Mouse (Mus musculus) liver, embryonic 13.5 days (tissue): Measurements from ENCODE around the gene Psme2. TPM values are rescaled to one million over a fixed set of nuclear protein-coding genes. Genes with fewer than 3 reads are reported as not detected.

Experiments
- ATAC-seq: fragments of 200-750 bp; cut with Nextera tagmentation; 2 replicates; pipeline ENCODE4 v1.8.0; 2017; ENCODE audit warnings: low read depth, mild to moderate bottlenecking, moderate number of reproducible peaks, moderate library complexity
- DNase-seq: peaks from one replicate; pipeline ENCODE4 v3.0.0; 2022
- H3K27ac ChIP-seq: fragments of 300-500 bp; sonication (generic); 2 replicates; pipeline ENCODE4 v1.5.1; 2015; ENCODE audit warnings: moderate library complexity, mild to moderate bottlenecking, inconsistent platforms
- H3K27me3 ChIP-seq: fragments of 300-500 bp; sonication (generic); 2 replicates; pipeline ENCODE4 v1.6.1; 2015; ENCODE audit warnings: mild to moderate bottlenecking, inconsistent platforms
- H3K36me3 ChIP-seq: fragments of 300-500 bp; sonication (generic); 2 replicates; pipeline ENCODE4 v1.6.1; 2015; ENCODE audit warnings: mild to moderate bottlenecking, inconsistent platforms
- H3K4me1 ChIP-seq: fragments of 300-500 bp; sonication (generic); replicated peaks from 2 replicates; pipeline ENCODE4 v1.6.1; 2015; ENCODE audit warnings: inconsistent platforms
- H3K4me2 ChIP-seq: fragments of 300-500 bp; sonication (generic); 2 replicates; pipeline ENCODE4 v1.6.1; 2015; ENCODE audit warnings: inconsistent platforms, mild to moderate bottlenecking, moderate library complexity
- H3K4me3 ChIP-seq: fragments of 300-500 bp; sonication (generic); replicated peaks from 2 replicates; pipeline ENCODE4 v1.5.1; 2015; ENCODE audit warnings: mild to moderate bottlenecking, inconsistent platforms
- H3K9ac ChIP-seq: fragments of 300-500 bp; sonication (generic); 2 replicates; pipeline ENCODE4 v1.6.1; 2015; ENCODE audit warnings: mild to moderate bottlenecking, inconsistent platforms
- H3K9me3 ChIP-seq: fragments of 300-500 bp; sonication (generic); replicated peaks from 2 replicates; pipeline ENCODE4 v1.6.1; 2016; ENCODE audit warnings: inconsistent platforms
- WGBS: fragments of 180-500 bp; shearing (Covaris S2); methylation state at CpG from one replicate; pipeline ENCODE4 v1.1.7; 2015; ENCODE audit not compliant: insufficient replicate concordance; 5-methylcytosine and 5-hydroxymethylcytosine counted together
- polyA plus RNA-seq: library from polyadenylated mRNA; unstranded; fragments of >200 nt; fragmentation: Nextera tagmentation; extraction: Ambion mirVana; gene quantifications from 2 replicates; pipeline ENCODE4 v1.2.1, GENCODE M21; 2015

The Psme2 gene
- polyA plus RNA-seq, 1 experiment from 2014 or later = 202 TPM

DNA sequence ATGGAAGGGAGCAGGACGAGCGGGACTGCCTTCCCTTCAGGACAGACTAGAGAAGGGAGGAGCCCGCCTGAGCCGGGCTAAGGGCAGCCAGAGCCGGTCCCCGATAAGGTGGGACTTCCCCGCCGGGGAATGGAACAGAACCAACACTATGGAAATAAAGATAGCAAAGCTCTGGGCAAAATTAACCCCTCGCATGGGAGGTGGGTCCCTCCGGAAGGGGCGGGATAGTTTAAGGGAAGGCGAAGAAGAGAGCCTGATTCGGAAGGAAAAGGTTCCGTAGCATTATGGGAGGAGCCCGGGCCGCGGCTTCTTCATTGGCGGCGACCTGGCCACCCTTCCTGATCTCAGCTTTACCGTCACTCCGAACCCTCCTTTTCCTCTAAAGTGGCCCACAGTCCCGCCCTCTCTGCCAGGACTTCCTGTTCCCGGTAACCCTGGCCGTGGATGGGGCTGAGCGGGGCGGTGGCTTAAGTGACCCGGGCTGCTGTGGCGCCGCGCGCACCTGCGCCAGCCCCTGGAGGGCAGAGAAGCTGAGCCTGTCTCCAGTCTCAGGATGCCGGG lies 498 bp upstream of the Psme2 start, which contains the start of gene Rnf31:
Gene Rnf31 (plus strand): TSS at position 378 of the 561 bp plus-strand sequence.
- H3K4me2 ChIP-seq = peak within 1 kb of the TSS; percentile 88
- peak within 1 kb of the TSS; percentile 92 for H3K4me3 ChIP-seq
- peak within 1 kb of the TSS; percentile 99 for H3K27ac ChIP-seq
- peaks cover 57% of the 10 kb centered on the region for H3K36me3 ChIP-seq
- ATAC-seq (peak; percentile 90), DNase-seq (peak; percentile 95)
- WGBS = under 1% methylated on average over 33 of the region's 33 CpGs
- no peaks in the 10 kb centered on the region for H3K27me3 ChIP-seq
- peaks cover 59% of the 10 kb centered on the region for H3K4me1 ChIP-seq
- peak within 1 kb of the TSS; percentile 95 for H3K9ac ChIP-seq
- H3K9me3 ChIP-seq = no peaks in the 10 kb centered on the region

DNA sequence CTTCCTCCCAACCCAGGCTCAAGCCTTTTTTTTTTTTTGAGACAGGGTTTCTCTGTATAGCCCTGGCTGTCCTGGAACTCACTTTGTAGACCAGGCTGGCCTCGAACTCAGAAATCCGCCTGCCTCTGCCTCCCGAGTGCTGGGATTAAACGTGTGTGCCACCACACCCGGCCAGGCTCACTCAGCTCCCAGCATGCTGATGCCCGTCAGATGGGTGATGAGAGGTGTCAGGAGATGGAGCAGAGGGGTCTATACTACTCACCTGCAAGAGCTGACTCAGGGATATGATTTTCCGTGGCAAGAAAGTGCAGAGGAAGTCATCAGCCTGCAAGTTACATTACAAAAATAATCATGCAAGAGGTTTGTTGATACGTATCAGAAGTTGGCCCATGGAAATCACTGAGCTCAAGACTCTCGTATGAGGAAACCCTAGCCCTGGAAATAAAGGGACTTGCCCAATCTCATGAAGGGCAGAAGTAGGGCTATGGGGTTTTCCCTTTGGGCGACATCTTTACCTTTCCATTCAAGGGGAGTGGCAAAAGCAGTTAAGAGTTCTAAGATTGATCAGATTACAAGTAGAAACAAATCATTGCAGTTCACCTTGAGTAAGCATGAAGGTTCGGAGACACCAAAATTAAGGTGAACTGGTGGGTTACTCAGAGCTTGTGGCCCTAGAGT lies 1.0 kb downstream of the Psme2 start:
- 64% methylated on average over 11 of the region's 11 CpGs for WGBS
- DNase-seq (no peak), ATAC-seq (no peak)
- Histone ChIP-seq H3K4me1 (peaks cover 72% of the 10 kb centered on the region), H3K9ac (peak overlapping the region; percentile 95), H3K27me3 (no peaks in the 10 kb centered on the region), H3K36me3 (peaks cover 42% of the 10 kb centered on the region), H3K4me3 (peak overlapping the region; percentile 92), H3K9me3 (no peaks in the 10 kb centered on the region), H3K4me2 (peak overlapping the region; percentile 88), H3K27ac (peak overlapping the region; percentile 99)

DNA sequence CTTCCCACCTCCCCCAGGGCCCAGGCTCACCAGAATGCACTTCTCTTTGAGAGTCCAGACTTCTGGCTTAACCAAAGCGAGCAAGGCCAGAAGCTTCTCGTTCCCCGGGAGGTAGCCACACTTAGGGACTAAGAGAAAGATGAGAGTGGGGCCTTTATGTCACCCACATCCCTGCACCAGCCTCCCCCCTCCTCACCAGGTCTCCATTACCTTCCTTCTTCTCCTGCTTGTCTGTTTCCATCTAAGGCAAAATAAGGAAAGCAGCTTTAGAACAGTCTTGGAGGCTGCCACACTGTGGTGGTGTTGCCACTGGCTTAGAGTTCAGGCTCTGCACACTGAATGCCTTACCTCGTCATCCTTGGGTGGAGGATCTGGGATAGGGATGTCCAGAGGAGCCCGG lies 1.6 kb downstream of the Psme2 start:
- Histone ChIP-seq H3K9me3 (no peaks in the 10 kb centered on the region), H3K4me1 (peaks cover 78% of the 10 kb centered on the region), H3K36me3 (peaks cover 36% of the 10 kb centered on the region), H3K4me3 (peak overlapping the region; percentile 92; the same call in 1 of the 2 replicates), H3K27me3 (no peaks in the 10 kb centered on the region), H3K4me2 (peak overlapping the region; percentile 88; the same call in 1 of the 2 replicates), H3K9ac (peak overlapping the region; percentile 6; the same call in 1 of the 2 replicates), H3K27ac (peak overlapping the region; percentile 99)
- ATAC-seq = no peak
- no peak for DNase-seq
- WGBS = 91% methylated on average over 5 of the region's 5 CpGs

- H3K27ac ChIP-seq = peak overlapping the region; percentile 96
- H3K9ac ChIP-seq = peak overlapping the region; percentile 85
- DNase-seq (peak; percentile 64), ATAC-seq (peak; percentile 47)
- H3K27me3 ChIP-seq = no peaks in the 10 kb centered on the region
- H3K36me3 ChIP-seq = peaks cover 40% of the 10 kb centered on the region
- 16% methylated on average over 2 of the region's 2 CpGs for WGBS
- peaks cover 75% of the 10 kb centered on the region for H3K4me1 ChIP-seq
- peak overlapping the region; percentile 81 for H3K4me3 ChIP-seq
- no peaks in the 10 kb centered on the region for H3K9me3 ChIP-seq
- peak overlapping the region; percentile 97 for H3K4me2 ChIP-seq
Observed at GRCm38 (mm10) chr14:55586149-55586548, 4.8 kb downstream of the Psme2 start.

- WGBS = 6% methylated on average over 6 of the region's 6 CpGs
- peak overlapping the region; percentile 85 for H3K9ac ChIP-seq
- H3K27ac ChIP-seq = peak overlapping the region; percentile 96
- H3K36me3 ChIP-seq = peaks cover 46% of the 10 kb centered on the region
- H3K4me3 ChIP-seq = peak overlapping the region; percentile 81
- peak overlapping the region; percentile 97 for H3K4me2 ChIP-seq
- no peaks in the 10 kb centered on the region for H3K9me3 ChIP-seq
- DNase-seq = peak; percentile 59
- no peaks in the 10 kb centered on the region for H3K27me3 ChIP-seq
- peak; percentile 63 for ATAC-seq
- peaks cover 74% of the 10 kb centered on the region for H3K4me1 ChIP-seq
Observed at GRCm38 (mm10) chr14:55585566-55585960, 5.3 kb downstream of the Psme2 start.

- Histone ChIP-seq H3K27me3 (no peaks in the 10 kb centered on the region), H3K27ac (peak within 1 kb of the TSS; percentile 96), H3K9ac (peak within 1 kb of the TSS; percentile 85), H3K4me3 (peak within 1 kb of the TSS; percentile 81), H3K9me3 (no peaks in the 10 kb centered on the region), H3K36me3 (peaks cover 52% of the 10 kb centered on the region), H3K4me1 (peaks cover 72% of the 10 kb centered on the region), H3K4me2 (peak within 1 kb of the TSS; percentile 97)
- DNase-seq (peak; percentile 89), ATAC-seq (peak; percentile 95)
- under 1% methylated on average over 43 of the region's 43 CpGs for WGBS
Observed at GRCm38 (mm10) chr14:55584702-55585565, 6.0 kb downstream of the Psme2 start, which contains the start of gene Emc9. Gene Emc9 (minus strand): TSS chr14:55585302.

DNA sequence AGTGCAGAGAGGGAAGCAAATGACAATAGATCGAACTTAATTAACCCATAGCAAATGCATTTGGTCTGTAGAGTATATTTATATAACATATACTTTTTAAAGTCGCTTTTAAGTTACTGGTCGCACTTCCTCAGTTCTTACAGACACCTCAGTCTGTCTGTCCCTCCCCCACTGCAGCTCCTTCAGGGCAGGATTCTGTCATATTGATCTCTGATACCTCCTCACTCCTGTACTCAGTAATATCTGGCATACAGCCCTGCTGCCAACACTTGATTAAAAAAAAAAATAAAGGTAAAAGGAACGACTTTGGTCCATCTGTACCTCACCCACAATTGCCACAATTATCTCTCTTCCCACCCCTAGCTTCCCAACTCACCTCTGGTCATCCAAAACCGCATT lies 6.6 kb downstream of the Psme2 start:
- peaks cover 55% of the 10 kb centered on the region for H3K36me3 ChIP-seq
- peak overlapping the region; percentile 97 for H3K4me2 ChIP-seq
- no peaks in the 10 kb centered on the region for H3K27me3 ChIP-seq
- H3K9ac ChIP-seq = peak overlapping the region; percentile 85
- DNase-seq = no peak
- peak overlapping the region; percentile 81 for H3K4me3 ChIP-seq
- peak overlapping the region; percentile 96 for H3K27ac ChIP-seq
- no peak for ATAC-seq
- H3K4me1 ChIP-seq = peaks cover 72% of the 10 kb centered on the region
- WGBS = 22% methylated on average over 5 of the region's 5 CpGs
- H3K9me3 ChIP-seq = no peaks in the 10 kb centered on the region

- no peak overlapping the region for H3K4me2 ChIP-seq
- H3K4me1 ChIP-seq = peaks cover 73% of the 10 kb centered on the region
- H3K4me3 ChIP-seq = no peak overlapping the region
- no peaks in the 10 kb centered on the region for H3K9me3 ChIP-seq
- 73% methylated on average over 9 of the region's 9 CpGs for WGBS
- no peaks in the 10 kb centered on the region for H3K27me3 ChIP-seq
- peaks cover 35% of the 10 kb centered on the region for H3K36me3 ChIP-seq
- DNase-seq (no peak), ATAC-seq (no peak)
- no peak overlapping the region for H3K9ac ChIP-seq
- peak overlapping the region; percentile 20; the same call in 1 of the 2 replicates for H3K27ac ChIP-seq
Observed at GRCm38 (mm10) chr14:55581981-55582681, 8.8 kb downstream of the Psme2 start.

- Histone ChIP-seq H3K4me3 (no peak overlapping the region), H3K36me3 (peaks cover 31% of the 10 kb centered on the region), H3K27ac (peak overlapping the region; percentile 16; the same call in 1 of the 2 replicates), H3K27me3 (no peaks in the 10 kb centered on the region), H3K4me1 (peaks cover 65% of the 10 kb centered on the region), H3K4me2 (no peak overlapping the region), H3K9ac (no peak overlapping the region), H3K9me3 (no peaks in the 10 kb centered on the region)
- WGBS = 90% methylated on average over 16 of the region's 16 CpGs
- ATAC-seq (no peak), DNase-seq (no peak)
Observed at GRCm38 (mm10) chr14:55580731-55581130, 10.2 kb downstream of the Psme2 start.

DNA sequence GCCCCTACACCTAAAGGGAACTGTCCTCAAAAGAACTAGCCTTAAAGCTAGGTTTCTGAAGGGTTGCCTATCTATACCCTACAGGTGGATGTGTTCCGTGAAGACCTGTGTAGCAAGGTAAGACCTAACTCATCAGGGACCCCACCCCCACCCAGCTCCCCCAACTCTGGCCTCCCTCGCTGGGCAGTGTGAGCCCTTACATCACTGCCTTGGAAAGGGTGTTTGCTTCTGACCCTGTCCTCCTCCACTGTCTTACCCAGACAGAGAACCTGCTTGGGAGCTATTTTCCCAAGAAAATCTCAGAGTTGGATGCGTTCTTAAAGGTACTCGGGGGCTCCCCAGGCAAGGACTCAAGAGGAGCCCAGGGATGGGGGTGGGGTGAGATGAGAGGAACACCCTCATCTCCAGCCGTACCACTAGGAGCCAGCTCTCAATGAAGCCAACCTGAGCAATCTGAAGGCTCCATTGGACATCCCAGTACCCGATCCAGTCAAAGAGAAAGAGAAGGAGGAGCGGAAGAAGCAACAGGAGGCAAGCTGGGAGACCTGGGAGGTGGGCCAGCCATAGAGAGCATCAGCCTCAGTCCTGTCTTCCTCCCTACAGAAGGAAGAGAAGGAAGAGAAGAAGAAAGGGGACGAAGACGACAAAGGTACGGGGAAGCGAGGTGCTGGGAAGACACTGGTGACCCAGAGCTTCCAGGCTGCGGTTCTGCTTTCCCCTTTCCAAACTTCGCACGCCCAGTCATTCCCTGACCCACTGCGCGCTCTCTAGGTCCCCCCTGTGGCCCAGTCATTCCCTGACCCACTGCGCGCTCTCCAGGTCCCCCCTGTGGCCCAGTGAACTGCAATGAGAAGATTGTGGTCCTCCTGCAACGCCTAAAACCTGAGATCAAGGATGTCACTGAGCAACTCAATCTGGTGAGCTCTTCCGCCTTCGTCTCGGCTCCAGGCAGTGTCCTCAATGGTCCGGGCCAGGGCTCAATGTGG lies 11.1 kb downstream of the Psme2 start:
- Histone ChIP-seq H3K9ac (peak overlapping the region; percentile 92; the same call in 1 of the 2 replicates), H3K36me3 (peaks cover 31% of the 10 kb centered on the region), H3K4me2 (peak overlapping the region; percentile 92), H3K4me3 (peak overlapping the region; percentile 83), H3K4me1 (peaks cover 66% of the 10 kb centered on the region), H3K9me3 (no peaks in the 10 kb centered on the region), H3K27me3 (no peaks in the 10 kb centered on the region), H3K27ac (peak overlapping the region; percentile 90)
- ATAC-seq = no peak
- DNase-seq = no peak
- WGBS = 85% methylated on average over 23 of the region's 23 CpGs
